Mouse (Mus musculus): ENCODE measurements at regions not wholly inside any gene's neighbourhood (a gene's known extent, or its start where the extent isn't known, plus 50 kb on each side); places are given as distances from the start of the nearest gene placed in this dataset.

DNA sequence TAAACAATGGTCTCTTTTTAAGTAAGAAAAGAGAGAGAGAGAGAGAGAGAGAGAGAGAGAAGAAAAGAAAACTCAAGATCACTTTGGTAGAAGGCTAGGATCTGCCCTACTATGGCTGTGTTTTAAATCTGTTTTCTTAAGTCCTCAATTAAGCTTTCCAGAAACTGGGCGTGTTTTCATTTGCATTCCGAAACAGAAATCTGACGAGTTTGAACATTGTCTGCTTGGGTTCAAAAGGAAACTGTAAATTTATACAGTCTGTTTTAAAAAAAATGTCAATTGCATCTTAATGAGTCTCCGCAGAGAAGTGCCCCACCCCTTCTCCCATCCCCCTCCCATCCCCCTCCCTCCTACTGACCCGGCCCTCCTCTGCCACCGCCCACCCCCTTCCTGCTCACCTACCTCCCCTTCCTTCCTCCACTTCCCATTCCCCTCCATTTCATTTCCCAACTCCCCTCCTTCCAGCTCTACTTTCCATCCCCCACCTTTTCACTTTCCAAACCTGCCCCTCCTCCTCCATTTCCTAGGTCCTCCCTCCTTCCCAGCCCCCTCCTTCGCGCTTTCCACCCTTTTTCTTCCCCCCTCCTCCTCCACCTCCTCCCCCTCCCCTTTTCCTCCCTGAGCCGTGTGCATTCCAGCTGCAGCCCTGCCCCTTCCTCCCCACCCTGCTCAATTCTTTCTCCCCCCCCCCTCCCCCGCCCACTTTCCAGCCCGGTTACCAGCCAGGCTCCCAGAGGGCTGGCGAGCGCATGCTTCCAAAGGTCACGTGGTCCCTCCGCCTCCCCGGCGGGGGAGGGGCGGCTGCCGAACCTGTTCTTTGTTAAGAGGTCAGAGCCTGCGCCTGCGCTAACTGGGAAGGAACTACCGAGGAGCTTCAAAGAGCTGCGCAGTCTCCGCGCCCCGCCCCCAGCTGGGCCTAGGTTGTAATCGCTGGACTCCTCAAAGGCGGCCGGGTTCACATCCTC lies 77.7 kb upstream of the Tbl1x start:
- DNase-seq (ENCODE audit: low spot score in 2 of 2), result peak; percentile 88 to 93

DNA sequence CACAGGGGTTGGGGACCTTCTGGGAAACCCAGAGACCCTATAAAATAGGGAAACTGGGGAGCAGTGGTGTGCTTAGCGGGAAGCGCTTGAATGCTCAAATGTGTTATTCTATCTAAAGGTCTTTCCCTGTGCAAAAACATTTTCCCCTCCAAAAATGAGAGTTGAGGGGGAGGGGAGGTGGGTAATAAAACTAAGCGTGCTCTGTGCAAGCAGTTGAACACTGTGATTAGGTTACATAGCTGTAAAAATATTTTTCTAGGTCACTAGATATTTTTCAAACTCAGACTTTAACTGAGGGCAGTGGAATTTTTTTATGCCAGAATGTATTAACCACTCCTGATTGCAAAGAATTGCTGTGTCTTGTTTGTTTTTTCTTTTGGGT lies 77.0 kb upstream of the Tbl1x start:
- no peak for DNase-seq (ENCODE audit: low spot score in 2 of 2)

DNA sequence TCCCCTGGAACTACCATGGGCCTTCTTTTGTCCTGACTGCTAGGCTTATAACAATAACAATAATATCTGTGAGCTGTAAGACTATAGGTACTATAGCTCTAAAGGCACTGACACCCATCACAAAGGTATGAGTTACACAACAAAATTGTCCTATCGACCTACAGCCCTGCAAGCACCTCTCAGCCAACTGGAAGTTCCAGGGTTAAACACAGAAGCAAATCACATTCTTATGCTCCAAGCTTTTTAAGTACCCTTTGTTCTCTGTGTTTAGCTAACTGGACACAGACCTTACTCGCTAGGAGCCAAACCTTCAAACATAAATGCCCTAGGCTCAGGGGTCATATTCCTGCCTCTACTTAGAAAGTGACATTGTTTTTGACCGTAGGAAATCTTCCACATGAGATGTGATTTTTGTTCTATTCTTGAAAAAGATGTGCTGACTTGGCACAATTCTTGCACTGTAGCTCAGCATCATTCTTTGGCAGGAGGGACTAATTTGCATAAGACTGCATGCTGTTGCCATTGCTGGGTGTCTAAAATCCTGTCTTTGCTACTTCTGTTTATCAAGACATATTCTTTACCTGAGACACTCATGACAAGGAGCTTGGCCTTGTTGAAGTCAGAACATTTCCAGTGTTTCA lies 66.8 kb upstream of the Tbl1x start:
- DNase-seq (ENCODE audit: low spot score in 2 of 2), result no peak

DNA sequence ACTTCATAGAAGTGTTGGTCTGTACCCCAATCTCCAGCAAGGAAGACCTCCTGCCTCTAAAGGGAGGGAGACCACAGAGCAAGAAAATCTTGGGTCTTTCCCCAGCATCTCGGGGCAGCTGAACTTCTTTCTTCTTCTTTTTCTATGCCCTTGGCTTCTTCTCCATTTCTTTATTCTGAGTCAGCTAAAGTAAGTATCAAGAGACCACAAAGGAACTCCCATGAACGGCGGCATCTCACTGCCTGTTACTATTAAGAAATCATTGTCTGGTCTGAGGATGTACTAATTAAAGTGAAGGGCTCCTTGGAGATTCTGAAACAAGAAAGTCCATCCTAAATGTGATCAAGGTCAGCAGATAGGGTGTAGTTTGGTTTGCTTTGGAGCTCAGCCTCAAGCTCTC lies 64.1 kb upstream of the Tbl1x start:
- DNase-seq (ENCODE audit: low spot score in 2 of 2), result no peak

DNA sequence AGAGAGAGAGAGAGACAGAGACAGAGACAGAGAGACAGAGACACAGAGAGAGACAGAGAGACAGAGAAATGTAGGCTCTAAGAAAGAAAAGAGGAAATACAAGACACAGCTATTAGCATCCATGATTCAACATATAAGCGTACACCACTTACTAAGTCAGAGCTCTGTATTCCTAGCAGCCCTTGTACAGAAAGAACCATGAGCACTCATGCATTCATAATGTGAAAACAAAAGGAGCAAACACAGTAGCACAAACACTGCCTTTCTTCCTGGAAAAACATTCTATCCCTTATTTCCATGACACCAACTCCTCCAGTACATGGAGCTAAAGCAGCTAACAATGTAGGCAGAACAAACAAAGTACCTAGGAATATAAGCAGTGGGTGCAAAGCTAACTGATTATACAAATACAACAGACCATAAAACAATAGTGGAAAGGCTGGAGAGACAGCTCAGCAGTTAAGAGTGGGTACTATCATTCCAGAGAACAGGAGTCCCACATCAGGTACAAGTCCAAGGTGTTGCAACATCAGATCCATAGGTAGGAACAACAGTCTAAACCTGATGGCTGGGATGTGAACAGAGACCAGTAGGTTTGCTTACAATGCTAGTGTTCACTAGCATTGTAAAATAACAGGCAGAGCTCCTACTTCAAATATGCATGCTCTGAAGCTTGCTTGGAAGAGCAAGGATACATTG lies 58.7 kb upstream of the Tbl1x start:
- DNase-seq (ENCODE audit: low spot score in 2 of 2), result no peak
